Mouse (Mus musculus): Measurements from ENCODE around the gene Stac3.

GRCm38 (mm10) chr10:127522088-127522581, 20.6 kb downstream of the Stac3 start, which contains the start of gene Shmt2:
- TF ChIP-seq CHD2 (IDR thresholded peaks at IDR 0.05; ENCODE audit: low read depth, low read length) (no peak; the same call in 1 of the 2 replicates), HCFC1 (IDR thresholded peaks at IDR 0.05; ENCODE audit: borderline replicate concordance, insufficient read depth, low read length) (peak; percentile 96), MAFK (IDR thresholded peaks at IDR 0.05; ENCODE audit: insufficient read depth, low read depth, low read length) (no peak), ZC3H11A (IDR thresholded peaks at IDR 0.05; ENCODE audit: borderline replicate concordance, low read depth, low read length) (no peak)
